Mouse (Mus musculus) MEL-GATA-1-ER (cell line): ENCODE measurements around the gene Maml2.

Experiments used
- DNase-seq: peaks from one replicate; pipeline ENCODE4 v3.0.0-alpha.2; 2012; ENCODE audit warnings: low read depth; ENCODE audit errors: extremely low read depth

Gene Maml2

DNA sequence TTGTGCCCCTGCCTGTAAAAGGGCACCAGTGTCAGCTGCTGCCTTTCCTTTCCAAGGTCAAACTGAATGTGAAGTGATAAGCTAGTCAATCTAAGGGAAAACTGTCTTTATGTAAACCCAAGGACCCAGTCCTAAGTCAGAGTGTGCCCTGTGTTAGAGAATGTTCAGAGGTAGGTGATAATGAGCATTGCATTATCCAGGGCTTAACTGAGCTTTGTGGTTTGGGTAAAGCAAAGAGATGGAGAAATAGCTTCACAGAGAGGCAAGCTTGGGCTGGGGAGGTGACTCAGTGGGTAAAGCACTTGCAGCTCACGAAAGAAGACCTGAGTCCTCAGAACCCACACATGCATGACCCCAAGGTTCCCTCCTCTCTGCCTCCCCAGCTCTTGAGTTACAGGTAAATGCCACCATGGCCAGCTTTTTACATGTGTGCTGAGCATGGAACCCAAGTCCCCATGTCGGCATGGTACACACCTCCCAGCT lies 367.8 kb downstream of the Maml2 start:
- no peak for DNase-seq

DNA sequence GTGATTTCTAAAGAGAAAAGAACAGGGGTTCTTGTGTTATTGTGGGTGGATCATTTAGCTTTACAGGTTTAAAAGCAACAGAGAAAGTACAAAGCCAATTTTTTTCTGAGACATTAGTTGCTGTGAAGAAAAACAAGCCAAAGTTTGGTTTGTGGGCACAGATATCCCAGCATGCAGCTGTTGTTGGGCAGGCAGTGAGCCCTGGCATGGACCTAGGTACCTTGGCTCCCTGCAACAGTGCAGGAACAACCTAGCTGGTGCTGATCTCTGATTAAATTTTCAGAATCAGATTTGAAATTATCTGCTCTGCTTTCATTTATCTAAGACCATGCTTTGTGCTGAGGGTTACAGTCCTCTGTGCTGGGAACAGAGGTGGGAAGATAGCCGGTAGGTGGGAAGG lies 370.2 kb downstream of the Maml2 start:
- DNase-seq: no peak

DNA sequence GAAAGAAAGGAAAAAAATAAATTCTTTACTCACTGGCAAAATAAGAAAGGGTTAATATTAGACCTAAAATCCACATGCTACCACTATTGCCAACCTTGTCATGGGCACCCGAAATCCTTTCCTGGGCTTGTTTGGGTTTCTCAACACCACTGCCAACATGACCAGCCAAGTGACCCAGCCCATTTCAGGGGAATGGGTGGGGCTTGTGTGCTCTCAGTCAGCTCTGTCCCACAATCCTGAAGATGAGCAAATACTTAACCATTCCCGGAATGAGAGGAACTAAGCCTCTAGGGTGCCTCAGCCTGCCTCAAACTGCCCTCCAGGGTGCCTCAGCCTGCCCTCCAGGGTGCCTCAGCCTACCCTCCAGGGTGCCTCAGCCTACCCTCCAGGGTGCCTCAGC lies 371.0 kb downstream of the Maml2 start:
- no peak for DNase-seq

DNA sequence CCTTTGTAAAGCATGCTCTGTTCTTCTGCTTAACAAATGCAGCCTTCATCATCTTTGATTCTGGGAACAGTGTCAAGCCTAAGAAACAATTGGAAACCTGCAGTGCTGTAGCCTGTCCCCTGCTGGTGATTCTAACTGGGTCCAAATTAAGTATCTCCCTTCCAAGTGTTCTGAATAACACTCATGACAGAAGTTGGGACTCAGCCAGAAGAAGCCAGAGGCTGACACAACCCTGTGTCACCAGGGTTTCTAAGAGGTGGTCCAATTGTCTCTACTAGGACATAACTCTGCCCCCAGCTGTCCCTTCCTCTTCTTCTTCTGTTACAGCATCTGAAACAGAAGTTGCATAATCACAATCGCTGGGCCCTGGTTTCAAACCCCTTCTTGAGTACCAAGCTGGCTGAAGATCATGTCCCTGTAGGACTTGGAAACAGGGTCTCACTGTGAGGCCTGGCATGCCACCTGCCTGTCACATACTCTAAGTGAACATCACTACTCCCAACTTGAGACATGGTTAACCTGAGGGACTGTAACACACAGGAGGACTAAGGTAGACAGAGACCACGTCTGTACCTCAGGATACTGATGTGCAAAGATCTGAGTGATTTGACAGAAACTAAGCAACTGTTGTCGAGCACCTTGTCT lies 373.5 kb downstream of the Maml2 start:
- no peak for DNase-seq

DNA sequence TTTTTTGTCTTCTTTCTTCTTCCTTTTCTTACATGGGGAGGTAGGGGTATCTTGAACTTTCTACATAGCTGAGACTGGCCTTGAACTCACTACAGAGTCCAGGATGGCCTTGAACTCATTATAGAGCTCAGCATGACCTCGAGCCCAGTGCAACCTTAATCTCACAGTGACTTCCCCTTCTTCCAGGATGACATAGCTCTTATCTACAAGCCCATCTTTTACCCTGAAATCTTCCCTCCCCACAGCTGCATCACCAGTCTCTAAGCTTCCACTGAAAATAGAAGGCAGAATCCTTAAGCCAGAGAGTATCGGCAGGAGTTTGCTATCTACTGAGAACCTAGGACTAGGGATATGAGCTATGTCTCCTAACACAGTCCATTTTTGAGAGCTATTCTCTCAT lies 375.5 kb downstream of the Maml2 start:
- no peak for DNase-seq

DNA sequence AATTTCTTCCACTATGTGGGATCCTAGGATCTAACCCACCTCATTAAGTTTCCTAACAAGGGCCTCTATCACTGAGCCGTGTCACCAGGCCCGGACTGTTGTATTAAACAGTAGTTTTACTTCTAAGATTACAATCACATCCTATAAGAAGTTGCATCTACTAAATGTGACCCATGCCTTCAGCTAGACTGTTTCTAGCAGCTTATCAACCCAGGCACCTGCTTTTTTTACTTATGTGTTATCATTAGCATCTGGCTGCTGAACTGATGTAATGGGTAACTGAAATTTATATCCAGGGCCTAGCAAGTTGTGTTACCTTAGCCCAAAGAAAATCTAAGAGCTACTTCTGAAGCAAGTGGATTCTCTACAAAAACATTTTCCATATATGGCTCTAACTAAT lies 380.3 kb downstream of the Maml2 start:
- no peak for DNase-seq

DNA sequence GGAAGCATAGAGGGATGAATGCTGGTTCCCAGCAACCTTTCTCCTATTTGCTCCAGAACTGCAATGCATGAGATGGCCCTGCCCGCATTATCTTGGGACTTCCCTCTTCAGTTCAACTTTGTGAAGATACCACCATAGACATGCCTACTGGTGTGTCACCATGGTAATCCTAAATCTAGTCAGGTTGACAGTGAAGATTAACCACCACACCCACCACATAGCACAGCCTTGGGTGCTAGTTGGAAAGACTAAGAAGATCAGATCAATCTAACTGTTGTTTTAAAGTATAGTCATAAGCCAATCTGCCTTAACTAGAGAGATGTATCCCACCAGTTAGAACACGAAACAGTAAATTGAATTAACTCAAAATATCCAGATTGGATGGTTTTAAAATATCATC lies 381.9 kb downstream of the Maml2 start:
- no peak for DNase-seq

DNA sequence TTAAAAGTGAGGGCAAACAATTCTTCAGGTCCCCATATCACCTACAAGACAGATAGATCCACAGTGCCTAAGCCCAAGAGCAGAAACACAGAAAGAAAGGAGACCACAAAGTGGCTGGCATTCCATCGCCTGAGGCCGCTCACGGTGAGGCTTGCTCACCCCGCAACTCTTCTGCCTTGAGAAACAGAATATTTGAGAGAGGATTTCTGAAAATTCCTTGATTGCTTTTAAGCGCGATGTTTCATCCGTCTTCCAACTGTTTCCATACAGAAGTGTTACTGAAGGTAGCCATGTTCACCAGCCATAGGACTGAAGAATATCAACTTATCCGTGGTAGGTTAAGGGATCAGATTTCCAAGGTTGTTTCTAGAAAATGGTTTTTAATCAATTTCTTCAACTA lies 383.4 kb downstream of the Maml2 start:
- DNase-seq: no peak

DNA sequence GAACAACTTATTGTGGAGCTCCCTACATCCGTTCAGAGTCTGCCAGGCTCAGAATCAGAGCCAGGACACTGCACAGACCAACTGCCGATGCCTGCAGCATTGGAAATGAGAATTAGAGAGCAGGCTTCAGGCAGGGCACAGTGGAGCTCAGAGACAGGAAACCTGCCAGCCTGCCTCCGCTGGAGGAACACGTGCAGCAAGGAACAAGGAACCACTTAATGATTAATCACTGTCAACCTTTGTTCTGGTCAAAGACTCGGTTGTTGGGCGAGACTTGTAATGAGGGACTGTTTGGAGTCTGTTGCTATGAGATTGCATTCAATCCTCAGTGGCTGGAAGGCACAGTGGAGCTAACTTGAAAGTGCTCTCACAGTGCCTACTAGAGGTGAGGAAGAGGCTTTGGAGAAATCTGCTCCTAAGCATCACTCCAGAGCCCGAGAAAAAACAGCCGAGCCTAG lies 383.9 kb downstream of the Maml2 start:
- no peak for DNase-seq

DNA sequence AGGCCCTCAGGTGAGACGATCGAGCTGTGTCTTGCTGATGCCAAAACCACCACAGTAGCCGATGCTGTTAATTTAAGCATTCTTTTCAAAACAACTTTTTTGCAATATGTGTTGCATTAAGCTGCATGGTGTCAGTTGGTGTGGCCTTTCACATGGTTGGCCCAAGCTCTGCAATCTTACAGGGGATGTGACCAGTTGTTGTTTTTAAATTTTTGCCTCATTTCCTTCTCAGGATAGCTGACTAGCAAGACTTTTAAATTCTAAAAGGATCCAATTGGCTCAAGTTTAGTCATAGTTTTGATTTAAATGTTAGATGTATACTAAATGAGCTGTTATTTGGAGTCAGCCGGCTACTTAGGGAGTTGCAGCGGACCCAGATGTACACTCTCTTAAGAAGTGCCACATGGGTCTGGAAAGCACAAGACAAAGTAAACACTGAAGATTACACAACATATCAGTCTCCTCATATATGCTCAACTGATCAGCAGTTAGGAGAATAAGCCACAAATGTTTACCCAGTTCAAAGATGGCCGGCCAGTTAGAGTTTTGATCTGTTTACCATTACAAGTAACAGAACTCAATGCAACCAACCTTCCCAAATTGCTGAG lies 386.7 kb downstream of the Maml2 start:
- no peak for DNase-seq

DNA sequence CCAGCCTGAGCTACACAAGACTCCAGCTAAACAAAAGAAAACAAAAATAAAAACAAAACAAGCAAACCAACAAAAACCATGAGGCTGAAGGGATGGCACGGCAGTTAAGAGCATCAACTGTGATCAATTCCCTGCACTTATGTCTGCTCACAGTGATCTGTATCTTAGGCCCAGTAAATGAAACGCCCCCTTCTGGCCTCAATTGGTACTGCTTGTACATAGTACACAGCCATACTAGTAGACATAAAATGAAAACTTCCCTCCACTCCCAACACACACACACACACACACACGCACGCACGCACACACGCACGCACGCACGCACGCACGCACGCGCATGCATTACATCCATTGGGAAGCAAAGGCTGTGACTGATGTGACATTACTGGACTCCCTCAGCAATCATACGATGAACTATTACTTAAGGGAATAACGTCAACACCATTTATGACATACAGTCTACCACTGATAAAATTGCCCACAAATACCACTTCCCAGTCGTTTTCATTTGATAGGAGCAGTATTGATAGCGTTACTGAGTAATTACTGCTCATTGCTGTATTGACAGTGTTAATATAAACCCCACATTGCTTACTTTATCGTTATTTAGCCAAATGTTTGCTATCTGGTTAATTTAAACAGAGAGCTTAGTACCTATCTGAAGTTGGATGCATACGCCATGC lies 389.4 kb downstream of the Maml2 start:
- peak; percentile 31 for DNase-seq

DNA sequence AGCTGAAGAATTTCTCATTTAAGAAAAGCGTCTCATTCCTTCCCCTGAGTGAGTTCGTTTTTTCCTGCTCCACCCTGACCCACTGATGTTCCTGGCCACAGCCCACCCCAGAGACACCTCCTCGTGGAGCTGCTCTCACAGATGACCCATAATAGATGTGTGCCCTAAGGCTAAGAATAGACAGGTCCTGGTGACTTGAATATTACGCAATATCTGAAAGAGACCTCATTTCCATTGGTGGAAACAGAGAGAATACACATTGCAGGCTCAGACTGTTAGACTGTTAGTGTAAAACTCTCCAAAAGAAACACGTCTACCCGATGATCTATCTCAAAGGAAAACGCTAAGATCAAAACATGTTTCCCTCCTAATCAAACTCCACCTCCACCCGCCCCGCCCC lies 391.2 kb downstream of the Maml2 start:
- no peak for DNase-seq

DNA sequence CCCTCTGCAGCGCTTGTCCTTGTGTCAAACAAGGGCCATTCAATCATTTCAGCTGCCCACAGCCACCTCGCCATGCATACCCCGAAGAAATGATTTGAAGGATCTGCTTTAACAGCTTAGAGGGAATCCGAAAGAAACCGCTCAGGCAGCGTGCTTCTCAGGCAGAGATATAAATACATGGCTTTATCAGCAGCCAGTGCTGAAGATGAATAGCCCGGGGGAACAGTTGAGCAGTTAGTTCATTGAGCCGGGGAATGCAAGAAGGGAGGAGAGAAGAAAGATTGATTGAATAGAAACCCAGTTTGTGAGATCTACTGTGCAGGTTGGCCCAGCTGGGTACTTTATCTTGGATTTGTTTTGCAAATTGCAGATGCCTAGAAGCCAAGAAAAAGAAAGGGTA lies 392.6 kb downstream of the Maml2 start:
- DNase-seq: no peak

DNA sequence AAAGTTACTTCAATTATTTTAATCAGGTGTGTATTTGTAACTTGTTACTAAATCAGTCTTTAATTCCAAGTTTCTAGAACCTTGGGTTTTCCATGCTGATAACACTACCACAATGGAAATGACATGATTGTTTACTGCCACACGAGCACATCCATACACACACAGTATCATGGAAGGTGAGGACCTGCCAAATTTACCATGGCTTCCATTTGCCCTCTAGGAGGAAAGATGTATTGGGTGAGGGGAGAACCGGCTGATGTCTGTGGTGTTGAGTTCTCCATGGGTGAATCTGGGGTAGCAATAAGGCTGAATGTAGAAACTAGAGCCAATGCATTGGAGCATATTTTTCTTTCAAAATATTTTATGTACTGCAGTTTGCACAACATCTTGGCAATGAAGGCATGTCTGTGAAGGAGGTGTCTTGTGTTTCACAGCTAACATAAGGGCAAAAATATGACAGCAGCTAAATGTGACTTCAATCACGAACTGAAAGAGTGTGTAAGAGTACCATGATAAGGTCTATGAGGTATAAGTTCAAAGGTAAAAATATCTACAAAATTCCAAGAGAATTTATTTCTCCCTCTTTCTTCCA lies 396.0 kb downstream of the Maml2 start:
- DNase-seq: no peak

DNA sequence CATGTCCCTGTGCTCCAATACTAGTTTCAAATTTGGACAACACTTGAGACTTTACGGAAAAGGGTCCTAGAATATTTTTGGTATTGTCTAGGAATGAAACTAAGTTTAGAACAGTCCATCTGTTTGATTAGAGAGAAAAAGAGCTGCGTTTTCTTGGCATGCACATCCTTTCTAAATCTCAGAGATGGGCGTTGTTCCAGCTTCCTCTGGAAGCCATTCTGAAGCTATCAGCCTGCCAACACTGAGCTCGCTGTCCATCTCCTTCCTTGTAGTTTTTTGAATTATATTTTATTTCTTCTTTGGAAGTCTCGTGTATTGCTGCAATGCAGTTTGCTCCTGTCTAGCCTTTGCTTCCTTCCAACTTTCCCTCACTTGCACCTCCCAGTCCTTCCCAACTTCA lies 396.5 kb downstream of the Maml2 start:
- no peak for DNase-seq

DNA sequence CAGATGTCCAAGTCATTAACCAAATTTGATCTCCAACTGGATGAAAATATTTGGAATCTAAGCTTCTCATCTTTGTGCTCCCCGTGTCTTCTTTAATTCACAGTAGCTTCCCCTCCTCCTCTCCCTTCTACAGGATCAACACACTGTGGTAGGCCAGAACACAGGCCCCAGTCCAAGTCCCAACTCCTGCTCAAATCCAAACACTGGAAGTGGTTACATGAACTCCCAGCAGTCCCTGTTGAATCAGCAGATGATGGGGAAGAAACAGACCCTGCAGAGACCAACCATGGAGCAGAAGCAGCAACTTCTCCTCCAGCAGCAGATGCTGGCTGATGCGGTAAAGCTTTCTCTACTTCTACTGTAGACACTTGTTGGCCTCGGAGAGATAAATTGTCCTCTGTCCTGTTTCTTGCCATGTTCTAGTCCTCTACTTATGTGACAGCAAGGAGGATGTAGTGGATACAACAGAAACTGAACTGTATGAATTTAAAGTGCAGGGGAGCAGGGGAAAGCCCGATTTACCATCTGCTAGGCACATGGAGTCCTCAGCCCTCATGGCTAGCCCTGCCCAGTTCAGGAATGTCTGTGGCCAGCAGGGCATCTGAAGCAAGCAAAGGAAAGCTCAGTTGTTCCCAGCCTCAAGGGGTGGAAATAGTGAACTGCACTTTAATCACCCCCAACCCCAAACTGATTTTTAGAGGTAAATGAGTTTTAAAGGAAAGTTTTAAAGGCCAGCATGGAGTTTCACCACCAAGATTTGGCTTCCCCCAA lies 399.5 kb downstream of the Maml2 start:
- DNase-seq: no peak

DNA sequence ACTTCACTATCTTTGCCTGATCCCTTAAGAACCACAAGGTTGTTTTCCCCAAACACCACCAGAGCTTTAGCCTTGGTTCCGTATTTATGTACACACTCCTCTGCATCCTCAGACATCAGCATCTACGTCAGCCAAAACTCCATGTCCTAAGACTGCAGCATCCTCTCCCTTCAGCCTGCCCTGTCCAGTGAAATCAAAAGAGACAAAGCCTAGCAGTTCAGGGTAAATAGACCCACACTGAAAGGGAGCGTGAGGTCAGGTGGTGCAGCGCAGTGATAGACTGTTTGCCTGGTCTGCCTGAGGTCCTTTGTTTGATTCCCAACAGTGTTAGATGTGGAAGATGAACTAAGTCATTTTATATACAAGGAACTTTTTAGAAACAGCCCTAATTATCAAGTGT lies 400.1 kb downstream of the Maml2 start:
- no peak for DNase-seq

DNA sequence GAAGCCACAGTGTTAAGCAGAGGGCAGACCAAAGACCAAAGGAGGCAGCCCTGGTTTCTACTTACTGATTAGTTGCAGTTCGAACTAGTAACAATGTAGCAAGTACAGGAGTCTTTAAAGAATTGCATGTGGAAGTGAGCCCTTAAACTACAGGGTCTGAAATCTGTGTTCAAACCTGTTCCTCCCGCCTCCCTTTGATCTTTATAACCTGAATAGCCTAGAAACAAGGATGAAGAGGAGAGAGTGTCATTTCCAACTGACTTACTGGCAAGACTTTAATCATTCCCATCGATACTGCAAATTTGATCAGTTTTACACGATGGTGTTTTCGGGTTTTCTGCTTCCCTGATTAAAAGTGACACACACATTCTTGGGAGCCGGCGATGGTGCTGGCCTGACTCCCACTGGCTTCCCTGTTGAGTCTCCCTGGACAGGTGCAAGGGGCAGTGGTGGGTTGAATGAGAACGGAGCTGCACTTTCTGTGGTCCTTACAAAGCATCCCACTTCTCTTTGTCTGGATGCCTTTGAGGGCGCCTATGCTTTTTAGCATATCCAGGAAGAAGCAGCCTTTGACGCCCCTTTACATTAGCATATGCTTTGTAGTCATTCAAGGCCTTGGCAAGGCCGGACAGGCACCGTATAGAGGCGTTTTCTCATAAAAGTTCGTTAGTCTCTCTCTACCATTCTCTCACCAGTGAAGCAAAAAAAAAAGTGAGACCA lies 401.5 kb downstream of the Maml2 start:
- no peak for DNase-seq

DNA sequence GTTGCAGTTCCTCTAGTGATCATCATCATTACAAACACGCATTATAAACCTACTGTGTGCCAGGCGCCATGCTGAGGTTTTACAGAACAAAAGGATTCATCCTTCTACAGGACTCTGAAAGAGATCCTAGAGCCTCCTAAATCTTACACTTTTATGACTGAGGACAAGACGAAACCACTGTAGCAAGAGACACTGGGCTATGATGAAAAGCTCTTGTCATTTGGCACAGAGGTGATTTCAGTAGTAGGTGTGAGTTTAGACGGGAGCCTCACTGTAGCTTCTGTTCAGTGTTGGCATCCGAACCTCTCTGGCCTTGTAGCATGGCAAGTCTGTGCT lies 402.0 kb downstream of the Maml2 start:
- DNase-seq: no peak

DNA sequence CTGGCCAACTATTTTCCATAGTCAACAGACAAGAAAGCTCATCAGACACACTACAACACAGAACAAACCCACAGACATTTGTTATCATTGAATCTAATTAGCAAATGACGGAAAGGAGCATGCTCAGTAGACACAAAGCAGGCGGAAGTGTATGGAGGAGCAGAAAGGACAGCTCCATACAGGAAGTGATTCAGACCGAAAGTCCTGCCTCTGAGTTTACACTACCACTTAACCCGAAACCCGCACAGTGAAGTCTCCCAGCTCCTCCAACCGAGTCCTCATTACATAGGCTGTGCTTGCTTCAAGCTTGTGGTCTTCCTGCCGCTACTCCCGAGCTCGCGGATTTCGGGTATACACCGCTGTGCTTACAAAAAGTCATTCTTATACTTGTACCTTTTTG lies 404.0 kb downstream of the Maml2 start:
- no peak for DNase-seq

DNA sequence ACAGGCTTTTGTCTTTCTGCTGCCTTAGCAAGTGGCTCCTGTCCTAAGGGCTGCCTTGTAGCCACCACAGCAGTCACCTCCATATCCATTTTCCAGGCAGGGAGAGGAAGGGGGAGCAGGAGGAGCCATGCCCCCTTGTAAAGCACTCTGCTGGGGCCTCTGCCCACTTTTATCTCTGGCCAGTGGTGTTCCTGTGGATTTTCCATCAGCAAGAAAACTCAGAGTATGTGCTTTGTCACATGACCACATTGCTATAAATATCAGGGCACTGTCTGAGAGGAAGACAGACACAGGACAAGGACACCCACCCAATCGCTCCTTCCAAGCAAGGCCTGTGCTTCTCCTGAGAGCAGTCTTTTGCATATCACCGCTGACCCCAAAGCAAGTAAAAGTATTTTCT lies 405.3 kb downstream of the Maml2 start:
- no peak for DNase-seq
